Mouse (Mus musculus) ES-Bruce4 (cell line): ENCODE results near the gene Denr. TPM values are rescaled to one million over a fixed set of nuclear protein-coding genes. Genes with fewer than 3 reads are reported as not detected.

ENCODE experiments used
- H3K27ac ChIP-seq: 2 replicates; pipeline ENCODE4 v1.5.1; 2012; ENCODE audit warnings: low read length, inconsistent platforms; ENCODE audit not compliant: insufficient read depth
- H3K27me3 ChIP-seq: 2 replicates; pipeline ENCODE4 v1.6.1; 2012; ENCODE audit warnings: mild to moderate bottlenecking, low read length, inconsistent platforms; ENCODE audit not compliant: control insufficient read depth, poor library complexity, insufficient read depth, severe bottlenecking
- H3K36me3 ChIP-seq: 2 replicates; pipeline ENCODE4 v1.6.1; 2012; ENCODE audit warnings: inconsistent platforms, mild to moderate bottlenecking, low read length, moderate library complexity; ENCODE audit not compliant: control insufficient read depth, poor library complexity, insufficient read depth, severe bottlenecking
- H3K4me1 ChIP-seq: one replicate; pipeline ENCODE4 v1.8.1; 2011; ENCODE audit warnings: low read length; ENCODE audit not compliant: control insufficient read depth, insufficient read depth
- H3K4me3 ChIP-seq: 2 replicates; pipeline ENCODE4 v1.5.1; 2011; ENCODE audit warnings: low read depth, mild to moderate bottlenecking, low read length
- H3K9ac ChIP-seq: 2 replicates; pipeline ENCODE4 v1.6.1; 2012; ENCODE audit warnings: low read depth, mild to moderate bottlenecking, inconsistent platforms; ENCODE audit not compliant: poor library complexity, severe bottlenecking
- H3K9me3 ChIP-seq: replicated peaks from 2 replicates; pipeline ENCODE4 v1.6.1; 2012; ENCODE audit warnings: mild to moderate bottlenecking, low read length, inconsistent platforms; ENCODE audit not compliant: control insufficient read depth, poor library complexity, insufficient read depth, severe bottlenecking
- CTCF ChIP-seq: IDR thresholded peaks from one replicate; pipeline ENCODE4 v1.8.1; 2011; ENCODE audit warnings: low read depth, low read length
- EP300 ChIP-seq: IDR thresholded peaks from 2 replicates; pipeline ENCODE4 v1.6.1; 2011; ENCODE audit warnings: low read depth, low read length; ENCODE audit not compliant: insufficient read depth
- POLR2A ChIP-seq: IDR thresholded peaks from one replicate; pipeline ENCODE4 v1.8.1; 2011; ENCODE audit warnings: low read length; ENCODE audit not compliant: insufficient read depth
- polyA plus RNA-seq: library from polyadenylated mRNA; stranded (reverse); fragments of >200 nt; gene quantifications from 2 replicates; pipeline ENCODE4 v1.2.4, GENCODE M21; 2011; ENCODE audit warnings: low read depth; ENCODE audit not compliant: missing spikeins, insufficient read depth, insufficient read length

Gene Denr
- polyA plus RNA-seq, 1 experiment, result 159 TPM

GRCm38 (mm10) chr5:123866457-123866856 lies 40.5 kb upstream of the Denr start:
- Histone ChIP-seq H3K36me3 (no peaks in the 10 kb centered on the region), H3K9ac (no peak overlapping the region), H3K4me3 (no peak overlapping the region), H3K9me3 (no peaks in the 10 kb centered on the region), H3K4me1 (no peaks in the 10 kb centered on the region), H3K27ac (no peak overlapping the region), H3K27me3 (no peaks in the 10 kb centered on the region)
- TF ChIP-seq EP300 (no peak), POLR2A (no peak), CTCF (no peak)

GRCm38 (mm10) chr5:123869615-123870014 lies 37.4 kb upstream of the Denr start:
- H3K4me3 ChIP-seq, result no peak overlapping the region
- no peaks in the 10 kb centered on the region for H3K4me1 ChIP-seq
- TF ChIP-seq POLR2A, result no peak
- no peak for TF ChIP-seq CTCF
- TF ChIP-seq EP300, result no peak
- no peaks in the 10 kb centered on the region for H3K36me3 ChIP-seq
- no peak overlapping the region for H3K9ac ChIP-seq
- H3K9me3 ChIP-seq, result no peaks in the 10 kb centered on the region
- no peak overlapping the region for H3K27ac ChIP-seq
- no peaks in the 10 kb centered on the region for H3K27me3 ChIP-seq

- no peak for TF ChIP-seq CTCF
- no peak for TF ChIP-seq EP300
- no peak for TF ChIP-seq POLR2A
These were observed 32.8 kb upstream of the Denr start for GRCm38 (mm10) chr5:123874177-123874576.

GRCm38 (mm10) chr5:123878056-123878455 lies 28.9 kb upstream of the Denr start:
- no peaks in the 10 kb centered on the region for H3K4me1 ChIP-seq
- H3K27ac ChIP-seq, result no peak overlapping the region
- TF ChIP-seq POLR2A (no peak), EP300 (no peak), CTCF (no peak)
- H3K9me3 ChIP-seq, result no peaks in the 10 kb centered on the region
- H3K36me3 ChIP-seq, result no peaks in the 10 kb centered on the region
- H3K4me3 ChIP-seq, result no peak overlapping the region
- H3K9ac ChIP-seq, result no peak overlapping the region
- H3K27me3 ChIP-seq, result no peaks in the 10 kb centered on the region

More at GRCm38 (mm10) chr5:123874177-123874576, 32.8 kb upstream of the Denr start:
- Histone ChIP-seq H3K27ac (no peak overlapping the region), H3K36me3 (no peaks in the 10 kb centered on the region), H3K27me3 (no peaks in the 10 kb centered on the region), H3K4me1 (no peaks in the 10 kb centered on the region), H3K9ac (no peak overlapping the region), H3K4me3 (no peak overlapping the region), H3K9me3 (no peaks in the 10 kb centered on the region)

- no peaks in the 10 kb centered on the region for H3K36me3 ChIP-seq
- TF ChIP-seq POLR2A, result no peak
- TF ChIP-seq EP300, result no peak
- TF ChIP-seq CTCF, result no peak
- H3K4me3 ChIP-seq, result no peak within 1 kb of the TSS
- H3K4me1 ChIP-seq, result no peaks in the 10 kb centered on the region
- H3K9me3 ChIP-seq, result no peaks in the 10 kb centered on the region
- H3K27ac ChIP-seq, result no peak within 1 kb of the TSS
- H3K9ac ChIP-seq, result no peak within 1 kb of the TSS
- no peaks in the 10 kb centered on the region for H3K27me3 ChIP-seq
These were observed 27.0 kb upstream of the Denr start, which contains the start of gene Hcar1 for GRCm38 (mm10) chr5:123879928-123880327. Hcar1 (minus strand) TSS chr5:123880020.

- TF ChIP-seq POLR2A, result no peak
- TF ChIP-seq EP300, result no peak
- peak; percentile 9 for TF ChIP-seq CTCF
These were observed 26.2 kb upstream of the Denr start for GRCm38 (mm10) chr5:123880778-123881177.

More at GRCm38 (mm10) chr5:123880778-123881177, 26.2 kb upstream of the Denr start:
- Histone ChIP-seq H3K4me3 (no peak overlapping the region), H3K4me1 (no peaks in the 10 kb centered on the region), H3K9me3 (no peaks in the 10 kb centered on the region), H3K27me3 (no peaks in the 10 kb centered on the region), H3K27ac (no peak overlapping the region), H3K9ac (no peak overlapping the region), H3K36me3 (no peaks in the 10 kb centered on the region)
